Mouse (Mus musculus) left cerebral cortex, postnatal 4 days (tissue): ENCODE data around the gene Ascl5. TPM values are rescaled to one million over a fixed set of nuclear protein-coding genes. Genes with fewer than 3 reads are reported as not detected.

Experiments used
- DNase-seq: peaks from one replicate; pipeline ENCODE4 v3.0.0-alpha.2; 2022
- intact Hi-C: fragments of 180-260 bp; cut with DNase I; formaldehyde crosslinking; loops from one replicate; pipeline ENCODE4 v1.15.1; 2025
- total RNA-seq, 2 experiments: library from RNA; stranded (reverse); gene quantifications; 2 replicates each; pipeline ENCODE4 v1.2.3; 2021

Ascl5 gene
- total RNA-seq = 1 to 10 TPM; 1.2 to 1.3 TPM

GRCm38 (mm10) chr1:136050312-136051012 lies at the start of gene Ascl5:
Gene Ascl5 (plus strand): TSS chr1:136050804.
- intact Hi-C loops = loop anchor here (2.0 to 5.0 kb wide), 2 partner anchors 82 to 412 kb away; no protein-coding TSS in a partner anchor
- DNase-seq = no peak

DNA sequence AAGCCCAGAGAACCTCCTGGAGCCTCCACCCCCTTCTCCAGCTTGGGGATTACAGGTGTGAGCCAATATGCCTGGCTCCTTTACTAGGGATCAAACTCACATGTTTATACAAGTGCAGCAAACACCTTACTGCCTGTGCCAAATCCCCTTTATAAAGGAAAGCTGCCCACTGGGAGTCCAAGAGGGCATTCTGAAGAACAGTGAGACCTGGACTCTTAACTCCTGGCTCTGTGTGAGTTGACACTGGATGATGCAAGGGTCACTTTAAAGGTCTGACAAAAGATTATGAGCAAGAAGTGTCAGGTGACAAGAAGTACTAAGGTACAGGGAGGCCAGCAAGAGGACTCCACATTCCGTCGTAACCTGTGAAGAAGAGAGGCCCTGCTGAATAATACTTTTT lies 49.2 kb upstream of the Ascl5 start:
- DNase-seq = no peak
- intact Hi-C loops = no loop called here

DNA sequence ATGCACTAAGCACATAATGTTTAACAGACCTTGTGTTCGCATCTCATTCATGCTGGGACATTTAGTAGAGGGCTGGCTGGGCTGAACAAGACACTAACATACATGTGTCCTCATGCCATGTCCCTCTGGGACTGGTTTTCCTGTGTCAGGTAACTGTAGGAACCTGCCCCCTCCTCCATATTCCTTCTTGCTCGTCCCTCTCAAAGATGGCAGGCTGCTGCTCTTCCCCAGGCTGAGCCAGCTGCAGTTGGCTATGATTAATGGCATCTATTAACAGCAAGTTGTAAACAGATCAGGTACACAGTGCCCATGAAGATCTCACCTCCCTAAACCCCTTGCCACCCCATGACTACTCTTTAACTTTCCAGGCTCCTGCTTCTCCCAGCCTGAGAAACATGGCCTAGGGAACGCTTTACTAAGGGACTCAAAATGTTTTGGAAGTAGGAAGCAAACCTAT lies 44.3 kb upstream of the Ascl5 start, which contains the start of gene Igfn1:
Igfn1 (minus strand) TSS at position 51 of the 457 bp plus-strand sequence.
- intact Hi-C loops = no loop called here
- DNase-seq = no peak

DNA sequence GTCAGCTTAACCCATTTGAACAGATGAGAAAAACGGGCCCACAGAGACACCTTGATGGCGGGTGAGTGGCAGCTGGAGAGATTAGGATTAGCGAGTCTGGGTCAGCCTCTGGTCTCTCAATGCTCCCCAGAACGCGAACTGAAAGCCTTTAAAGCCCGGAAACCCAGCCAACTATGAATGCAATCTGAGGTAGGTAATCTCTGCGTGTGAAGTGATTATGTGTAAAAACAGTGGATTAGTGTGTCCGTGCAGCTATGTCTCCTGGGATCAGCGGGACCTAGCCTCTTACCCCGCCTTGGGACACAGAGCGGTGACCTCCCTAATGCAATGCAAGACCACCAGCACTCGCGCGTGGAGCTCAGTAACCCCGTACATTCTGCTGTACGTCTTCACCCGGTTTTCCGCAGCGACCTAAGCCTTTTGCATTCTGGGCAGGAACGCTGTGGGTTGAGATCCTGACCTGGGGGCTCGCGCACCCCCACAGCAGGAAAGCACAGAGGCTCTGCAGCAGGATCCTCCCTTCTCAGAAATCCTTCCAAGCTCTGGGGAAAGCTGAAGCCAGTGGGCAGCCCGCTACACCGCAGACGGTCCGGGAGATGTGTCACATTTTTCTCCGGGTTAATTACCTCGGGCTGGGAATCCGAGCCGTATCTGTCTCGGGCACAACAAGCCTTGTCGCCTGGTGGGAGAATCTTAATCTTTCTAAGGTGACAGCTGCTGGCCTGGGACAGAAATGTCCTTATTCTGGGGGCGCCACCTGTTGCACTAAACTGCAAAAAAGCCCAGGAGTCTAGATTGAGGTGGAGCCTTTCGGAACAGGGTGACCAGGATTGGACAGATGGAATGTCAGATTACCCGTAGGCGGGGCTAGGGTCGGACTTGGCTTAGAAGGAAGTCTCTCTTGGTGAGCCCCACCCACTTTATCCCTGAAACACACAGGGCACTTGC lies 43.1 kb upstream of the Ascl5 start, which contains the start of gene Tmem9:
Tmem9 (plus strand) TSS at position 940 of the 948 bp plus-strand sequence.
- DNase-seq = peak; percentile 67
- intact Hi-C loops = no loop called here

DNA sequence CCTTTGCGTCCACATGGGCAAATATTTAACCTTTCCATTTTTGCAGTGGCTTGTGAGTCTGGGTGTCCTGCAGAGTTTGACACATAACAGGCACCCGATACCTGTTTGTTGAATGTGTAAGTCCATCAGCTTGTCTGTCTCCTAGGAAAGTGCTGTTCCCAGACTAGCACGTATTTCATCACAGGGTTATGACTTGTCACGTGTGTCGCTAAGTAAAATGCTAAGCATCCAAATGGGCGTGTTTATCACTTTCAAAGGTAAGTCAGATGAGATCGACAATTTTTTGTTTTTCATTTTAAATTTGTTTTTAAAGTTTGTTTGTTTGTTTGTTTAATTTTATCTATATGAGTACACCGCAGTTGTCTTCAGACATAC lies 42.5 kb upstream of the Ascl5 start:
- intact Hi-C loops = no loop called here
- DNase-seq = no peak

DNA sequence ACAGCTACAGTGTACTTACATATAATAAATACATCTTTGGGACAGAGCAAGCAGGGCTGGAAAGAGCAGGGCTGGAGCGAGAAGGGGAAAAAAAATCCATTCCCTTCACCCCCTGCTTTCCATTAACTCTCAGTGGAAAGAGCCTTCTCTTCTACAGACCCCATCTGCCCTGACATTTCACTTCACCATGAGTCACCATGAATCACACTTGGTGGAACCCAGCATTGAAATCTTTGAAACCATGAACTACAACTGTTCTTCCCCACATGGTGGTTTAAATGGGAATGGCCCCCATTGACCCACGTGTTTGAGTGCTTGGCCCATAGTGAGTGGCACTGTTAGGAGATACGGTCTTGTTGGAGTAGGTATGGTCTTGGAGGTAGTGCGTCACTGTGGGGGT lies 40.4 kb upstream of the Ascl5 start:
- DNase-seq = no peak
- intact Hi-C loops = no loop called here

- no peak for DNase-seq
- intact Hi-C loops = no loop called here
Observed at GRCm38 (mm10) chr1:136013513-136013912, 37.1 kb upstream of the Ascl5 start.

- intact Hi-C loops = no loop called here
- no peak for DNase-seq
Observed at GRCm38 (mm10) chr1:136014796-136015502, 35.7 kb upstream of the Ascl5 start.

GRCm38 (mm10) chr1:136017307-136017706 lies 33.3 kb upstream of the Ascl5 start:
- intact Hi-C loops = no loop called here
- no peak for DNase-seq

DNA sequence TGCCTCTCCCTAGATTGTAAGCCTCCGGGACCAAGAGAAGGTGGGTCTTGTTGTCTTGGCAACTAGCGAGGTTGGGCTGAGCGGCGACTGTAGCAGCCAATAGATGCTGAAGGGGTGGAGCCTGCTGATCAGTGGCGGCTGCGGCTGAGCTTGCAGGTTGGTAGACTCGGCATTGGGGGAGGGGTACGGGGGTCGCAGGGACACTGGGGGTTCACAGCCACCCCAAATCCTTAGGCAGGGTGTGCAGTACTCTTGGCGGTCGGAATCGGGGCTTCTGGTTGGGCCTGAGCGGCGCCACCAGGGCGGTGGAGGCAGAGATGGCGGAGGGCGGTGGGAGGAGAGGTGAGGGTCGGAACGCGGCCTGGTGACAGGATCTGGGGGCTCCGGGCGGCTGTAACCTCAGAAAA lies 32.7 kb upstream of the Ascl5 start:
- intact Hi-C loops = no loop called here
- DNase-seq = peak; percentile 94

DNA sequence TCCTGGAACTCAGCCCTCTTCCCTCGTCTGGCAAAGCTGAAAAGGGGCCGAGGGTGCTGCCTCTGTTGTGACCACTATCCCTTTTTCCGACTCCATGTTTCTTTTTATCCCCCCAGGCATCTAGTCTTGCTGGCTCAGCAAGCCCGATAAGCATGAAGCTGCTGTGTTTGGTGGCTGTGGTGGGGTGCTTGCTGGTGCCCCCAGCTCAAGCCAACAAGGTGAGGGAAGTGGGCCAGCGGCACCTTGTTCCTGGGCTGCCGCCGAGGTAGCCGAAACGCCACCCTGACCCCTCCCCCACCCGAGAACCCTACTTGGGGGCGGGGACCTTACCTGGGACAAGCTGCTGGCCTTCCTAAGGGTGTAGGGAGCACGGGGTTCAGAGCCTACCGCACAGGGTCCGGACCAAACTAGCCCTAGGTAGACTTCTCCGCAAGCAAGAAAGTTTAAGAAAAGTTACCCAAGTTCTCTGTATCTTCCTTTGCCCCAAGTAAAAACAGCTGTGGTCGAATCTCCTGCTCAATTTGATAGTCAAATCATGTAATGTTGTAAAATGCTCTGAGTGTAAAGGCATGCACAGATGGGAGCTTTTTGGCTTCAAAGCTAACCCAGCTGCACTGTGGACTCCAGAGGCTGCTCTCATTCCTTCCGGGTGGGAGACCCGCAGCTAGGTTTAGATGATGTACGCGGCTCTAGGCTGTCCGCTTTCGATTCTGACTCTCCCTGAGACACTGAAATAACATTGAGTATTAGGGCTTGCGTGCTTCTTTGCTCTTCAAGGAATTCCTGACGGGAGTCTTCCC lies 32.0 kb upstream of the Ascl5 start:
- intact Hi-C loops = no loop called here
- peak; percentile 32 for DNase-seq

GRCm38 (mm10) chr1:136030201-136030600 lies 20.4 kb upstream of the Ascl5 start:
- intact Hi-C loops = no loop called here
- DNase-seq = no peak

GRCm38 (mm10) chr1:136031697-136032096 lies 18.9 kb upstream of the Ascl5 start:
- no peak for DNase-seq

DNA sequence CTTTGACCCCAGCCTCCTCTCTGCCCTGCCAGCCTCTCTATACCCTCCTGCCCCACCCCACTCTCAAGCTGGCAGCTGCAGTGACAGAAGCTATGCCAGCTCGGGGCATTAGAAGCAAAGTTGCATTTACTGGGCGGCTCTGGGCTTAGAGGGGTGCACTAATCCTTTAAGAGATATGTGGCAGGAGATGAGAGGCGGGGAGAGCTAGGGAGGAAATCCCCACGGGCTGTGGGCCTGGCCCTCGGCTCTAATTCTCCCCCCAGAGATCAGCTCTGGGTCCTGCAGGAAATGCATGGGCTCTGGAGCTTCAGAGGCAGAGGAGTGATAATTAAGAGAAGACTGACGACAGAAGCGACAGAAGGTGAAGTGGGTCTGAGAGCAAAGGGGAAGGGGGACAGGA lies 17.6 kb upstream of the Ascl5 start:
- intact Hi-C loops = no loop called here

More at GRCm38 (mm10) chr1:136031697-136032096, 18.9 kb upstream of the Ascl5 start:
- intact Hi-C loops = no loop called here

GRCm38 (mm10) chr1:136038746-136039538 lies 11.7 kb upstream of the Ascl5 start:
- intact Hi-C loops = no loop called here
- peak; percentile 66 for DNase-seq

More for the DNA sequence above, 17.6 kb upstream of the Ascl5 start:
- no peak for DNase-seq

DNA sequence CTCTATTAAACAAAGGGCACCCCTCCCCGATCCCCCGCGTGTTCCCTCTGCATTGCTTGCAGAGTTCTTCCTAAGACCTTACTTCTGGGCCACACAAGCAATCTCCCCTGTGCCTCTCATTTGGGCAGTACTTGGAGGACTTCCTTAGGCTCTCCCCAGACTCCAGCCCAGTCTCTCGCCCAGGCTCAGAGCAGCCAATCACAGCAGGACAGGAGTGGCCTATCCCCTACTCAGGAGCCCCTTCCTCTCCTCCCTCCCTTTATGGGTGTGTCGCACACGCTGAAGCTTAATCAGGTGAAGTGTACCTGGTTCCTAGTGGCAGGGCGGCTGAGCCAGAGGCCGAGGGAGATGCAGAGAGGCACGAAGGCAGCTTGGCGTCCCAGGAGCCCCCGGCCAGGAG lies 10.2 kb upstream of the Ascl5 start:
- intact Hi-C loops = no loop called here
- no peak for DNase-seq

DNA sequence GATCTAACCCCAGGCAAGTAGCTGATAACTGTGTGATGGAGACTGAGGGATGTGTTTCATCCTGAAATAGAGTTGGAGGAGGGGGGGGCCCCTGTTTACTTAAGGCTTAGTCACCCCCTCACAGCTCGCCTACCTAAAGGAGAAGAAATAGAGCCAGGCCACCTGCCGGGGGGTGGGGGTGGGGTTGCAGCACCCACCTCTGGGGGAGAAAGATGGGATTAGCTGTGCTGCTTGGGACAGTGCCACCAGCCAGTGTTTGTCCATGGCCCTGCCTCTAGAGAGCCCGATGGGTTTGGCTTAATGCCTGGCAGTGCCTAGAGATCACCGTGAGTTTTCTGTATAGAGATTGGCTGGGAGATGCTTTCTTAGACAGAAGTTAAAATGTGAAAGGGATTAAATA lies 9.7 kb upstream of the Ascl5 start:
- DNase-seq = peak; percentile 59
- intact Hi-C loops = no loop called here

DNA sequence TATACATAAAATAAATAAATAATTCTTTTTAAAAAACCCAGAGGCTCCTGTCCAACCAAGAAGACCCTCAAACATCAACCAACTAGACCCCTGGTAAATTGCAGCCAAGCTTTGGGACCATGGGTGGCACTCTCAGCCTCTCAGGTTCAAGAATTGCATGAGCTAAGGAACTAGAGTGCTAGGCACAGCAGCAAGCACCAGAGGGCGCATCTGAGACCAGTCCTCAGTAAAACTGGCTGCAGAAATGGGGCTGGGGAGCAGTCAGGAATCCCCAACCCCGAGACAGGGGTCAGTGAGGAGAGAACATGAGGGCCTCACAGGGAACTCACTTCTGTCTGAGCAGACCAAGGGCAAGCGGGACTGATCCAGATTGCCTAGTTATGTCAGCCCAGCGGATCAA lies 4.8 kb upstream of the Ascl5 start:
- peak; percentile 77 for DNase-seq
- intact Hi-C loops = no loop called here

DNA sequence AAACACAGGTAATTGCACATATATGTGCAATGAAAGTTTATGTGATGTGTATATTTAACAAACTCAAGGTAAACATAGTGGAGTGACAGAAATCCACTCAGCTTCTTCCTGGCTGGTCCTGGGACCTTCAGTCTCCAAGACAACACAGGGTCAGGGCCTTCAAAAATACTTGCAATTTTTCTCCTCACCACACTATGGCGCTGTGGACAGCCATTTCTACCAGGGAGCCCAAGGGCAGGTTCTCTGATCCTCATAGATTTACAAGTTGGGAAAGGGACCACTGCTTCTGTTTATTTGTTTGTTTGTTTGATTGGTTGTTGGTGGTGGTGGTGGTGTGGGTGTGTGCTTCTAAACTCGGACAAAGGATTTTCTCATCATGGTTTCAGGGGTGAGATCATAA lies 3.2 kb upstream of the Ascl5 start:
- peak; percentile 32 for DNase-seq
- intact Hi-C loops = no loop called here
